Mouse (Mus musculus): ENCODE measurements around the gene Mycbp2.
A peak's percentile ranks its signal among the peaks of the same experiment; 100 is the strongest.

Gene Mycbp2

GRCm38 (mm10) chr14:103069864-103070611, 276.6 kb downstream of the Mycbp2 start, which contains the start of gene Cln5:
TSS of gene Cln5 (plus strand) at chr14:103070216.
- peak; percentile 93 for DNase-seq

GRCm38 (mm10) chr14:103069465-103069863, 277.1 kb downstream of the Mycbp2 start:
- DNase-seq, result peak; percentile 17

- DNase-seq, result peak; percentile 90
These were observed 281.1 kb downstream of the Mycbp2 start for GRCm38 (mm10) chr14:103065294-103066167.

All from thymus, postnatal 4 days (tissue).